Mouse (Mus musculus): ENCODE measurements at regions not wholly inside any gene's neighbourhood (a gene's known extent, or its start where the extent isn't known, plus 50 kb on each side); places are given as distances from the start of the nearest gene placed in this dataset.
A peak's percentile ranks its signal among the peaks of the same experiment; 100 is the strongest.
"Not testable (repeated sequence)": the region's sequence is repeated elsewhere in the genome, so short reads cannot be mapped to it uniquely, and the experiment has no call there.

DNA sequence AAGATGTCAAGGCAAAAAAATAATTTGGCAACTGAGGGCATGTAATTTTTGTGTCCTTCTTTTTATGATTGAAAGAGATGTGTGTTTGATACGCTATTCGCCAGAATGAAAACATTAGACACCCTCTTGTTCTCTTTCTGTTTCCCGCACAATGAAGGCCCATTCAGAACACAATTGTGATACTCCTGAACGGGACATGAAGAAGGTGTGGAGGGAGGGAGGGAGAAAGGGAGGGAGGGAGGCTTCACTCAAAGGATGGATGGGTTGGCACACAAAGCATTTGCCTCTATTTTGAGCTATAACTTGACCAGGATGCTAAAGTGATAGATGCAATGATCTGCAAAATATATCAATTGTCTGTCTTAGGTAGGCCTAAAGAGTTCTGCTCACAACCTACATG is 132.0 kb upstream of the Kiz start:
- DNase-seq (ENCODE audit: low read depth, low spot score): no peak

DNA sequence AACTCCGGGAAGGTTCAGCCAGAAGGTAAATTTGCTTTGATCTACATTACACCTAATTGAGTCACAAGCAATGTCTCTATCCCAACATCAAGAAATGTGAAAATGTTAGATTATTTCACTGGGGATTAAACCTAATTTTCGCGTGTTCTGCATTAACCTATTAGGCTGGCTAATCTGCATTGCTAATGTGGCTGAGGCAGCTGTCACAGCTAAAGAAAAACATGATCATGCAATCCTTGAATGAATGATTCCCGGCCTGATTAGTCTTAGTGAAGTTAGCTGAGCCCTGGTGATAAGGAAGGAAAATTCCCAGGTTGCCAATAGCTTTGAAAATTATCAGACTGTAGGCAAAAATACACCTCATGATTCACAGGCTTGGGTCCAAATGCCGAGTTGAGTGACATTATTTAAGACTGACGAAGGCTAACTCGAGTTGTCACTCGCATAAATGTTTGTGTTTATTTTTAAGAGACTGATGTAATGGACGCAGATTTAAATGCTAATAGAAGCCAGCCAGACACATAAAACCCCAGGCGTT is 131.5 kb upstream of the Kiz start:
- DNase-seq (ENCODE audit: low read depth, low spot score): no peak

DNA sequence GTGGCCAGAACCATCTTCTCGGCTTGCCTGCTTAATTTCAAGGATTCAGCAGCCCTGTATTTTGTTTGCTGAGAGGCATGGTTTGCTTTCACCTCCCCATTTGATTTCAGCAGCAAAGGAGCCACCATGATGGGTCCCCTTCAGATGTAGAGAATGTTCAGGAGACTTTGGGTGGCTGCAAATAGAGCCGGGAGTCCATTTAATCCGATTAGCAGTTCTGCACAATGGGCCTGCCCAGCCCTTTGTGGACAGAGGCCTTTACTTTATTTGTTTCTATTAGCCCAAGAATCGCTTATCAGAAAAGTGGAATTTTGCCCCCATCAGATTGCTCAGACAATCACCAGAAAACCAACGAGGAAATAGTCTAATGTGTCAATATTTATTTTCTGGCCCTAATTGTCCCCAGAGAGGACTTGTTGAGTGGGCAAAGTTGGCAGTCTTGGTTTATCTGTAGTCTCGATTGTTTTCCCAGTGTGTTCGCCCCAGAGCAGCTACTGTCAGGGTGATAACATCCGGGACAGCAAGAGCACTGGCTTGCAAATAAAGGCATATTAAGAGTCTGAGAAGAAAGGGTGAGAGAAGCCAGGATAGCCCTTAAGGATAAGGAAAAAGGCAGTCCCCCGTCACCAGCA is 130.6 kb upstream of the Kiz start:
- DNase-seq (ENCODE audit: low read depth, low spot score): no peak

DNA sequence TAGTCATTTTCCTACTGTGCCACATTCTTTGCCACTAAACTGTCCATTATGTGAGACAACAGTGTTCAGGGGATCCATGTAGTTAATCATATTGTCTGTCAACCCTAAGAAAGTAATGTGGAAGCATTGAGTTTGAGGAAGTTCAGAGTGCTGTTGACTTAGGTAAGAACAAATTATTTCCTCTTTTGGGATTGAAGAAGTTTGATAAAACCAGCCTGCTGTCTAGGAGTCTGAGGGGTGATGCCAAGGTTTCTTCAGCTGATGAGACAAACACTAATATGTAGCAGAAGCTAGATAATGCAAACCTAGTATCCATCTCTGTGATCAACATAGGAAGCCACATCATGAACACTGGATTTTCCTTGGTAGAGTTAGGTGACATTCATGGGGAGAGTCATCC is 127.0 kb upstream of the Kiz start:
- no peak for DNase-seq (ENCODE audit: low read depth, low spot score)

DNA sequence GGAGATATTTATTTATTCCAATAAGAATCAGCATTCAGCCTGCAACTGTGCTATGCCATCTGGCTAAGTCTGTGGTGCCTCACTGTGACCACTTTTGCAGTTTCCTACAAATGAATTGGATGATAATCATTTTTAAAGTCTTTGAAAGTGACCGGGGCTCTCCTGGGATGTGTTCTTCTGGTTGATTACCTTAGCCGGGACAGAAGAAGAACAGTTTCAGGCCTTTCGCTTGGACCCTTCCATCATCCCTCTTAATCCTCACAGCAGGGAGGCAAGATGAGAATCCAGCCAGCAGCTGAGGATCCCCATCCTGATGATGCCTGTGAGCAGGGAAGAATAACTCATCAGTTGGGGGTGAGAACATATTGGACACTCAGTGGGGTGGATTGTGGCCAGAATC is 124.6 kb upstream of the Kiz start:
- DNase-seq (ENCODE audit: low read depth, low spot score): no peak

DNA sequence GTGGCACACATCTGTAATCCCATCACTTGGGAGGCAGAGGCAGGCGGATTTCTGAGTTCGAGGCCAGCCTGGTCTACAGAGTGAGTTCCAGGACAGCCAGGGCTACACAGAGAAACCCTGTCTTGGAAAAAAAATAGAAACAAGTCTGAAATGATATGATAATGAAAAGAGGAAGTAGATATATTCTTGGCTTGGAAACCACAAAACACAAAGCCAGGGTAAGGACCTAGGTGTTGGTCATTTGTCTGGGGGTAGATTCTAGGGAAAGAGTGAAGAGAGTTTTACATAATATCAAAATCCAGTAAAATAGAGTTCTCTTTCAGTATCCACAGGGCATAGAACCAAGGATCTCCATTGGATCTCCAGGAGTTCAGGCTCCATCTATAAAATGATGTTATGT is 122.8 kb upstream of the Kiz start:
- DNase-seq (ENCODE audit: low read depth, low spot score): not testable (repeated sequence)

DNA sequence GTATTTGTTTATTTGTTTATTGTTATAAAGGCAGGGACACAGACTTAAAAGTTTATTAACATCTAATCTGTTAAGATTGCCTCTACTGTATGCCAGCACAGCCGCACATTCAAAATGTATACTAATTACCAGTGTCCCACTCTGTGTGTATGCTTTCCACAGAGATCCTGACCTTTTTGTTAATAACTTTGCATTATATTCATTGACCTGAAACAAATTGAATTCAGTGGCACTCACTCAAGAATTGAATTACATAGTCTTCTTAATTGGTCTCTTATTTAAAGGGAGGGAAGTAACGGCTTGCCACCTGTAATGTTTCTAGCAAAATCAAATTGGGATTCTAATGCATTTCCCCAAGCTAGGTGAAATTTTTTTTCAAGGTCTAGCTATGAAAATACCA is 111.3 kb upstream of the Kiz start:
- DNase-seq (ENCODE audit: low read depth, low spot score): no peak

DNA sequence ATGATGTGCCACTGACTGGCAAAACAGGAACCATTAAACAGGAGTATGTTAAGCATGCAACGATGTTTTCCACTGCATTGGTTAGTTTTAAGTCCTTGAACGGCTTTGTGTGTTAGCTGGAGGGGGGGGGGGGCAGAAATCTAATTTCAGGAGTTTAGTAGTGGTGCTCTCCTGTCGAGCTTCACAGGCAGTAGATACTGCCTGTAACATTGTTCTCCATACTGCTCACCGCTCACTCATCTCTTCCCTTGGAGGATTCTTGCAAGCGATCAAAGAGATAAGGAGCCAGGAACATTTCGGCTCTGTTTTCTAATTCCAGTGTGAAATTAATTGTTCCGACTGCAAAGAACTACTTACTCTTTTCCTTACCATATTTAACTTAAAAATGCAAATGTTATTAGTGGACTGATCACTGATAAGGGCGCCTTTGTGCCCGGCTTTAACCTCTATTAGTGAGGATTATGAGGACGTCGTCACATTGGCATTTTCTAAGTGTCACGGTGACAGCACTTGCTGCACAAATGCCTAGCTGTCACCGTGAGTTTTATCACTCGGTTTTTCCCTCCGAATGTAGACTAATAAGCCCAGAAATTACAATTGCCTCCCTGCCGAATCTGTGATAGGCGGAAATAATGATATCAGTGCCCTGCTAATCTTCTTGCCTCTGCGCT is 110.5 kb upstream of the Kiz start:
- no peak for DNase-seq (ENCODE audit: low read depth, low spot score)

DNA sequence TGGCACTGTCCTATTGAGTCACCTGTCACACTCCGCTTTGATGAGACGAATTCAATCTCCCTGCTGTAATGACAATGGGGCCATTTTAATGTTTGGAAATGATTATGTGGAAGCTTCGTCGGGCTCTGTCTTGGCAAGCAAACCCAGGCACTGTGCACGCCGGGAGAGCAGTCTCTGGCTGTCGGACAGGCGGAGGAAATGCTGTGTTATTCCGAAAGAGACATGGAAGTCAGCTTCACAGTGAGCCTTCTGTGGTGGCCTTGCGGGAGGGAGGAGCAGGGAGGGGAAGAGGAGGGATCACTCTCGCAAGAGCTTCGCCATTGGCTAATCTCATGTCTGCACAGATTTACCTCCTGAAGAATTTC is 110.0 kb upstream of the Kiz start:
- DNase-seq (ENCODE audit: low read depth, low spot score): peak; percentile 90

DNA sequence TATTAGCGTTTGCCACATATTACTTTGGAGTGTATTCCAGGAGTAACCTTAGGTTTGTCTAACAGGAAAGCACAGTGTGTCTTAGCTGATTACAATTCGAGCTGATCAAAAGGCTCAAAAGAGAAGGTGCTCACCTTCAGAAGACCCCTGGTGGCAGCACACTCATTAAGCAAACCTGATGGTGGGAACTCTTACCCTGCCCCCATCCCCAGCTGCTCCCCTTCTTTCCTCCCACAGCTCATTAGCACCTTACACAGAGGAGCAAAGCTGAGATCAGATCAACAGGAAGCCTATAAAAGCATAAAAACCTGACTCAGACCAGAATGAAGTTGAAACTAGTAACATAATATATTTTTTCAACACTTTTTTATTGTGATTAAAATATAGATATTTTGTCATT is 101.7 kb upstream of the Kiz start:
- no peak for DNase-seq (ENCODE audit: low read depth, low spot score)

DNA sequence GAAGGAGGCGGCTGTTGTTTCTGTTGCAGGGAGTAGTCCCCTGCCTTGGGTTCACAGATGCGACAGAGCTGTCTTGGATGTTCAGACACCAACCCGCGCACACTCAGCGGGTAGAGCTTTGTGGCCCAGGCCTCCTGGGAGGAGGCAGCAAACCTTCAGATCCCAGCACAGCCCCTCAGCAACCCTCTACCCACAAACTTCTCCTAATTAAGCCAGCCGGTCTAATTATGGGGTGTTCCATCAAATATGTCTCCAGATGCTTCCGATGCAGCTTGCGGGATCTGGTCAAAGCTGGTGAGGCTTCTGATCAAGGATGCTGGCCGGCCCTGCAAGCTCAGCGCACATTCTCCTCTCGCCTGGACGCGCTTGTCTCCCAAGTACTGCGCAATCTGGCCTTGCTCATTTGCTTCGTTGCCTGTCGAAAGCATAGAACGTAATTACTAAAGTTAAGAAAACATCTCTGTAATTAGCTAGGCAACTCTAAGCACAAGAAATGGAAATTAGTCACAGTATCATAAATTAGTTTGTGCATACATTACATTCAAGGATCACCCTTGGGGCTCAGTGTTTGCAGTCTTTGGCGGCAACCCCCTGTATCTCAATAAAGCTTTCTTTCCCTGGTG is 92.0 kb upstream of the Kiz start:
- DNase-seq (ENCODE audit: low read depth, low spot score): peak; percentile 14

DNA sequence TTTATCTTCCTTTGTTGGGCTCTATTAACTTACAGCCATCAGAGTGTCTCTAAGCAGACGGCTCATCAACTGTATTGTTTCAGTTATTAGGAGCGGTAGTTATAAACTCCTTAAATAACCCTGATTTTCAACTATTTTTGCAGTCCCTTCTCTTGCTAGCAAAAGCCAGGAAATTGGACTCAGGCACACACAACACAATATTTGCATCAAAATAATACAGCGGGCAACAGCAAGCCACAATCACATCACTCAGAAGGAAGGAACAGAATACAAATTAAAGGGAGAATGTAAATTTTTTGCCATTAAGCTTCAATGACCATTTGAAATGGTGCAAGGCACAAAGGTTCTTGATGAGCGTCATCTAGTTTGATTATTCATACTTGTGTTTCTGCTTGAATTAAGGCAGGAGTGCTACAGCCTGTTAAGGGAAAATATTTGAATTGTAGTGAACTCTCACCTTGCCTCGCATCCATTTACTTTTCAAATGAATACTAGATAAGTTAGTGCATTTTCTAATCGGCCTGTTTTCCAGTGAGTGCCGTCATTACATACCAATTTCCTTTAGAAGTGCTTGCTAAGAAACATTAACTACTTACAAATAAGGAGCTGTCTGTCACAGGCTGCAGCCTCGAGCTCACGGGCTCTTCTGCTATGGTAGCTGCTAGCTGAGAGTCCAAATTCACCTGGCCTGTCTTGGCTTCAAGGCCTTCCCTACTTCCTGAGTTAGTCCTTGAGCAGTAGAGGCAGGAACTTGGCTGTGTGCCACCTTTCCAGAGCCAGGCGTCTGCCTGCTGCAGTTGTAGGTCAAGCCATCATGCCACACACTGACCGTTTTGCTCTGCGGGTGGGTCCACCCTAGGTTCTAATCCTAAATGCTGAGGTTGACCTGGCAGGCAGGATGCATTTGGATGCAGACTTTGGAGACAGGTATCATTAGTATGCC is 91.1 kb upstream of the Kiz start:
- no peak for DNase-seq (ENCODE audit: low read depth, low spot score)

DNA sequence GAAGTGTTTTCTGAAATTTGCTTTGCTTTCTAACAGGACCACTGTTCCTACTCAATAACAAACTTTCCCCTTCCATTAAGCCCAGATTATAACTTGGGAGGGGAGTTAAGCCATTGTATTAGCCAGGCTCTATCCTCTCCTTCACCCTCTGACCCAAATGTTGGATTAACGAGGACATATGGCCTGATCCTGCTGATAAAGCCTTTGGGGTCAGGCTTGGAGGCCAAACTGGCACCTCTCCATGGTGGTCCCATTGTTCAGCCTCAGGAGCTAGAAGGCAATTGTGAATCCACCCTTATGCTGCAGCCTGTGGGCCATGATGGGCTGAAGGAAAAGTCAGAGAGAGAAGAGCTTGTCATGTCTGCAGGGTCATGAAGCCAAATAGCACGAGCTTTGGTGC is 80.8 kb upstream of the Kiz start:
- DNase-seq (ENCODE audit: low read depth, low spot score): no peak

DNA sequence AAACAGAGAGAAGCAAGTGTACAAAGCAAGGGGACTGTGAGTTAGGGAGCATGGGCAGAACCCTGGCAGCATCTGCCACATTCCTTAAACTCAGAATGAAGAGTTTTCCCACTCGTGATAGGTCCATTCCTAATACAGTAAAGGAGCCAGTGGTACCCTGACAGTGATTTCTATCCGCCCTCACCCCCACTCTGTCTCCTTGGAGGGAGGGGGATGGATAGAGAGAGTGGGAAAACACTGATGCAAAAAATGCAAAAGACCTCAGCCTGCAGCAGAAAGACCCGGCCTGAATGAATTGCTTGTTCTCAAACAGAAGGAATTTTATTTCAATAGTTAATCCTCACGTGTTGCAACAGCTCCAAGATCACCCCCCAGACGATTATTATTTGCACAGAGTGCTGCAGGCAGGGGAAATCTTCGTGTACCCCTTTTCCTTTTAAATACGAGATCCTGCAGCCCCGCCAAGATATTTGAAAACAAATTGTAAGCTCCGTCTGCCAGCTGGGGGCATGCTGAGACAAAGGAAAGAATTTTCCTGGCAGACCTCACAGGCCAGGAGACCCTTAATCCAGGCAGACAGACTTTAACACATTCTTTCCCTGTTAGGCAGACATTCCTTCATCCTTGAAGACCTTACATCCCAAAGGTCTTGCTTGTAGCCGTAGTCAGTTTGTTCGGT is 68.4 kb upstream of the Kiz start:
- DNase-seq (ENCODE audit: low read depth, low spot score): peak; percentile 3

DNA sequence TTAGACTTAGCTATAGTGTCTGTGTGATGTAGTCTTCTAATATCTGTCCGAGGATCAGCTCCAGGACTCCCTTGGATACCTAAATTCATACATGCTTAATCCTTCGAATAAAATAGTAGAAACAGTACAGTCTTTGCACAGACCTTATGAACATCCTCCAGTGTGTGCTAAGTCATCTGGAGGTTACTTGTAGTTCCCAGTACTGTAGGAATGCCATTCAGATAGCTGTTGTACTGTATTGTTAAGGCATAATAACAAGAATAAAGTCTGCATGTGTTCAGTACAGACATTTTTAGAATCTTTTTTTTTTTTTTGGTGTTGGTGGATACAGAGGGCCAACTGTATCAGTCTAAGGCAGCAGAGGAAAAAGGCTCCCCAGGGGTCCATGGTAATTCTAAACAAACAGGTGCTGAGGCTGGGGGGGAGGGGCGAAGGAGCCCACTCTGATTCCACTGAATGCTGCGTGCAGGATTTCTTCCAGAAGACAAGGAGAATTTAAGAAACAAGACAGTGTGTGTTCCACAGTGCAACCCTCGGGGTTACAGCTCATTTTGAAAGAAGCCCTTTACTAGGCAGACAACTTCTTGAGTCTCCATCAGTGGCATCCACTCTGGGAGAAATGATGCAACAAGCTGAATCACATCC is 67.7 kb upstream of the Kiz start:
- no peak for DNase-seq (ENCODE audit: low read depth, low spot score)

DNA sequence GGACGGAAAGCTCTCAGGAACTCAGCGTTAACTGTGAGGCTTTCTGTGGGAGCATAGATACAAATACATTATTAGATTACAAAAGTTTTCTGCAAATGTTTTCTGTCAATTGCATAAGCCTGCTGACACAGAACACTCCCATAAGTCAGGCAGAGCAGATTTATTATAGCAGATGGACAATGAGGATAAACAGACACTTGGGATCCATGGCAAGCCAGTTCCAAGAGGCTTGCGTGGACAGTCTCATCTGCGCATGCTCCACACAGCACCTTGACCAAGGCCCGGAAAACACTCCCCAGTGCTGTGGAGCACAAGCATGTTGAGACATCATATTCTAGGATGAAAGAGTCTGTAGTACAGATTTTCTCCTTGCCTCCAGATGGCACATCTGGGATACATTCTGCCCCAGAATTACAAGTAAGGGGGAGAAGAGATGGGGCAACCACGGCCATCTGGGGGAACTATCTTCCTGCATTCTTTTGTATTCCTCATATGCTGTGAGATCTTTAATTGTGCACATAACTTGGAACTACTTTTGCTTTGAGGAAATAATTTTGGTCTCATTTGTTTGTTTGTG is 62.7 kb upstream of the Kiz start:
- peak; percentile 7 for DNase-seq (ENCODE audit: low read depth, low spot score)

DNA sequence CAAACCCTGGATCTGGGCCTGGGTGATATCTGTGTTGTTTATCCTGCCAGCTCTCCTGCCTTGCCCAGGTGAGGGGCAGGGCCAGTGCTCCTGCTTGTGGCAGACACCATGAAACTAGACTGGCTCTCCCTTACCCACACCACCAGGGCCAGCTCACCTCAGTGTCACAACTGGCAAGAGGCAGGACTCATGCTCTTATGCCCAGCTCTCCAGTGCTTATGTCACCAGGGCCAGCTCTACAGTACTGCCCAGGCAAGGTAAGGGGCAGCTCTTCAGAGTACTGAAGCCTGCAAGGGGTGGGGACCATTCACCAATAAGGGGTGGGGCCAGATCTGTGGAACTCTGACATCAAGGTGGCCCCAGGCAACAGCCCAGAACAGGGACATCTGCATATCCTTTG is 52.7 kb upstream of the Kiz start:
- no peak for DNase-seq (ENCODE audit: low read depth, low spot score)

All from brain, adult 2 months (tissue).